Mouse (Mus musculus) embryonic facial prominence, embryonic 13.5 days (tissue): Measurements from ENCODE around the gene Gm29776. TPM values are rescaled to one million over a fixed set of nuclear protein-coding genes. Genes with fewer than 3 reads are reported as not detected.

Experiments
- ATAC-seq: fragments of 200-750 bp; cut with Nextera tagmentation; 2 replicates; pipeline ENCODE4 v1.8.0; 2017; ENCODE audit warnings: low read depth; ENCODE audit not compliant: insufficient number of reproducible peaks, insufficient read depth, low FRiP score, low TSS enrichment
- H3K27ac ChIP-seq: fragments of 300-500 bp; sonication (generic); 2 replicates; pipeline ENCODE4 v1.5.1; 2015; ENCODE audit warnings: moderate library complexity, mild to moderate bottlenecking, inconsistent platforms
- H3K27me3 ChIP-seq: fragments of 300-500 bp; sonication (generic); 2 replicates; pipeline ENCODE4 v1.6.1; 2015; ENCODE audit warnings: mild to moderate bottlenecking, inconsistent platforms
- H3K36me3 ChIP-seq: fragments of 300-500 bp; sonication (generic); 2 replicates; pipeline ENCODE4 v1.6.1; 2015; ENCODE audit warnings: mild to moderate bottlenecking, inconsistent platforms
- H3K4me1 ChIP-seq: fragments of 300-500 bp; sonication (generic); 2 replicates; pipeline ENCODE4 v1.6.1; 2015; ENCODE audit warnings: inconsistent platforms
- H3K4me2 ChIP-seq: fragments of 300-500 bp; sonication (generic); 2 replicates; pipeline ENCODE4 v1.6.1; 2015; ENCODE audit warnings: moderate library complexity, mild to moderate bottlenecking, inconsistent platforms
- H3K4me3 ChIP-seq: fragments of 300-500 bp; sonication (generic); 2 replicates; pipeline ENCODE4 v1.5.1; 2015; ENCODE audit warnings: mild to moderate bottlenecking, inconsistent platforms
- H3K9ac ChIP-seq: fragments of 300-500 bp; sonication (generic); 2 replicates; pipeline ENCODE4 v1.6.1; 2015; ENCODE audit warnings: mild to moderate bottlenecking, inconsistent platforms
- H3K9me3 ChIP-seq: fragments of 300-500 bp; sonication (generic); 2 replicates; pipeline ENCODE4 v1.6.1; 2016; ENCODE audit warnings: inconsistent platforms
- WGBS: fragments of 180-500 bp; shearing (Covaris S2); methylation state at CpG from one replicate; pipeline ENCODE4 v1.1.7; 2015; ENCODE audit warnings: mixed read lengths; 5-methylcytosine and 5-hydroxymethylcytosine counted together
- polyA plus RNA-seq: library from polyadenylated mRNA; unstranded; fragments of >200 nt; fragmentation: Nextera tagmentation; extraction: Ambion mirVana; gene quantifications from 2 replicates; pipeline ENCODE4 v1.2.1, GENCODE M21; 2015

The Gm29776 gene
- polyA plus RNA-seq: 0.14 and 0.17 TPM in 2 replicates

- ATAC-seq: no peak
- WGBS: 81% methylated on average over 4 of the region's 4 CpGs
- peaks cover 13% of the 10 kb centered on the region for H3K27me3 ChIP-seq
- H3K9ac ChIP-seq: no peak within 1 kb of the TSS
- no peaks in the 10 kb centered on the region for H3K9me3 ChIP-seq
- no peaks in the 10 kb centered on the region for H3K4me1 ChIP-seq
- H3K4me3 ChIP-seq: no peak within 1 kb of the TSS
- H3K27ac ChIP-seq: no peak within 1 kb of the TSS
- peaks cover 3% of the 10 kb centered on the region; the same call in 1 of the 2 replicates for H3K36me3 ChIP-seq
- H3K4me2 ChIP-seq: no peak within 1 kb of the TSS
Observed at GRCm38 (mm10) chr14:54698733-54699132, at the start of gene Gm29776. TSS of gene Gm29776 (minus strand) at chr14:54698833.

GRCm38 (mm10) chr14:54746038-54746437 is 47.4 kb upstream of the Gm29776 start:
- H3K27ac ChIP-seq: no peak overlapping the region
- ATAC-seq: no peak
- H3K4me1 ChIP-seq: peaks cover 12% of the 10 kb centered on the region
- 93% methylated on average over 9 of the region's 9 CpGs for WGBS
- no peaks in the 10 kb centered on the region for H3K36me3 ChIP-seq
- no peak overlapping the region for H3K4me3 ChIP-seq
- H3K4me2 ChIP-seq: no peak overlapping the region
- no peaks in the 10 kb centered on the region; the same call in 1 of the 2 replicates for H3K27me3 ChIP-seq
- no peaks in the 10 kb centered on the region for H3K9me3 ChIP-seq
- H3K9ac ChIP-seq: no peak overlapping the region

GRCm38 (mm10) chr14:54744473-54744872 is 45.8 kb upstream of the Gm29776 start:
- 52% methylated on average over 8 of the region's 8 CpGs for WGBS
- no peak overlapping the region for H3K27ac ChIP-seq
- H3K4me2 ChIP-seq: no peak overlapping the region
- H3K9me3 ChIP-seq: no peaks in the 10 kb centered on the region
- H3K27me3 ChIP-seq: no peaks in the 10 kb centered on the region; the same call in 1 of the 2 replicates
- H3K9ac ChIP-seq: no peak overlapping the region
- no peak for ATAC-seq
- H3K4me3 ChIP-seq: no peak overlapping the region
- H3K4me1 ChIP-seq: peaks cover 12% of the 10 kb centered on the region
- H3K36me3 ChIP-seq: no peaks in the 10 kb centered on the region

DNA sequence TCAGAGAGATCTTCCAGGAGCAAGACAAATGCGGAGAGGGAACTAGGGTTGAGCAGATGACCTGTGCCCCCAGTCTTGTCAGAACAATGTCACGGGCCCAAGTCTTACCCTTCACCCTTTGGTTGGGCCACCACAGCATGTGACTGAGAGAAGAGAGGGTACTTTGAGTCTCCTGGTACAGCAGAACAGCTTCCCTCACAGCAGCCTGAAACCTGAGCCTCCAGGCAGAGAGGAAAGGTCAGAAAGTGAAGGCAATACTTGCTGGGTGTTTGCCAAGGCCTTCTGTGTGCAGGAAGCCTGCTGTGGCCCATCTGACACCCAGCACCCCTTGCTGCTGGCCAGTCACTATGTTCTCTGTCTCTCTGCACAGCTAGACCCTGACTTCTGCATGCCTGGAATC is 43.7 kb upstream of the Gm29776 start:
- H3K27me3 ChIP-seq: no peaks in the 10 kb centered on the region; the same call in 1 of the 2 replicates
- H3K36me3 ChIP-seq: no peaks in the 10 kb centered on the region
- ATAC-seq: peak; percentile 52; the same call in 1 of the 2 replicates
- H3K4me3 ChIP-seq: no peak overlapping the region
- H3K9ac ChIP-seq: no peak overlapping the region
- no peak overlapping the region for H3K27ac ChIP-seq
- H3K9me3 ChIP-seq: no peaks in the 10 kb centered on the region
- H3K4me1 ChIP-seq: peaks cover 19% of the 10 kb centered on the region
- 59% methylated on average over 2 of the region's 2 CpGs for WGBS
- no peak overlapping the region for H3K4me2 ChIP-seq

DNA sequence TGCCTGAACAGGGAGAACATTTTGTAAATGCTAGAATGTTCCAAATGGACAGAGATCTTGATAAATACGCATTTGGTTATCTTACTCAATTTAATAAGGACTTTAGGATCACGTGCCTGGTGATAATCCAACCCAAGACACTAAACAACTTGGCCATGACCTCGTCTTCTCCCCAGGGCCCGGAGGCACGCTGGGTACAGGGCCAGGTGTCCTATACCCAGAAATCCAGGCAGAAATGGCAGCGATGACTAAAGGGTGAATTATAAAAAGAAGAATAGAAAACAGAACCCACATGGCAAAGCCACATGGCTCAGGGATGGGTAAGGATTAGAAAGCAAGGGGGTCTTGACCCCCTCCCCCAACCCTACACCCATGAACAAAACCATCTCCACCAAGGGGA is 43.1 kb upstream of the Gm29776 start:
- no peak overlapping the region for H3K27ac ChIP-seq
- WGBS: 64% methylated on average over 6 of the region's 6 CpGs
- no peak overlapping the region for H3K9ac ChIP-seq
- no peaks in the 10 kb centered on the region; the same call in 1 of the 2 replicates for H3K27me3 ChIP-seq
- no peak overlapping the region for H3K4me2 ChIP-seq
- H3K9me3 ChIP-seq: no peaks in the 10 kb centered on the region
- H3K36me3 ChIP-seq: no peaks in the 10 kb centered on the region
- no peak for ATAC-seq
- H3K4me1 ChIP-seq: peaks cover 24% of the 10 kb centered on the region
- no peak overlapping the region for H3K4me3 ChIP-seq

- H3K36me3 ChIP-seq: no peaks in the 10 kb centered on the region
- H3K27ac ChIP-seq: no peak overlapping the region
- H3K4me2 ChIP-seq: no peak overlapping the region
- 75% methylated on average over 10 of the region's 10 CpGs for WGBS
- no peaks in the 10 kb centered on the region for H3K27me3 ChIP-seq
- H3K4me3 ChIP-seq: no peak overlapping the region
- peaks cover 27% of the 10 kb centered on the region for H3K4me1 ChIP-seq
- no peak for ATAC-seq
- no peak overlapping the region for H3K9ac ChIP-seq
- no peaks in the 10 kb centered on the region for H3K9me3 ChIP-seq
Observed at GRCm38 (mm10) chr14:54737634-54738033, 39.0 kb upstream of the Gm29776 start.

GRCm38 (mm10) chr14:54736555-54737552 is 38.2 kb upstream of the Gm29776 start:
- no peaks in the 10 kb centered on the region for H3K36me3 ChIP-seq
- peak overlapping the region; percentile 33; the same call in 1 of the 2 replicates for H3K27ac ChIP-seq
- no peaks in the 10 kb centered on the region for H3K27me3 ChIP-seq
- H3K4me2 ChIP-seq: no peak overlapping the region
- no peak overlapping the region for H3K4me3 ChIP-seq
- WGBS: 49% methylated on average over 14 of the region's 14 CpGs
- peaks cover 20% of the 10 kb centered on the region for H3K4me1 ChIP-seq
- no peaks in the 10 kb centered on the region for H3K9me3 ChIP-seq
- no peak overlapping the region for H3K9ac ChIP-seq
- 0 out of 2 replicates have a peak, but pooled peaks have one; percentile 62 for ATAC-seq

DNA sequence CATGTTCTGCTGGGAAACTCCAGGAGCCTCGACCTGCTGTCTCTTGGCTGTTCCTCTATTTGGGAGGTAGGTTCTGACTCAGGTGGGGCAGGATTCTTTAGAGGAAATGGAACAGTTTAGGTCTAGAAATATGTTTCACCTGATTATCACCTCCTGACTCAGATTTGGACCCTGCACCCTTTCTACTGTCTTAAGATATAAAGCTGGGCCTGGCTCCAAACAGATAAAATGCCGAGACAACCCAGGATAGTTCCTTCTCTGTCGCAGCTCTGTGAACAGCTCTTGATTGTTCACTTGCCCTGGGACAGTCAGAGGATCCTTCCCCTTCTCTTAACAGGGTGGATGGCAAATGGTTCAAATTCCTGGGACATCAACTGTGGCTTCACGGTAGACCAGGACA is 36.6 kb upstream of the Gm29776 start:
- H3K9me3 ChIP-seq: no peaks in the 10 kb centered on the region
- H3K27ac ChIP-seq: no peak overlapping the region
- H3K4me1 ChIP-seq: peaks cover 16% of the 10 kb centered on the region; the same call in 1 of the 2 replicates
- no peaks in the 10 kb centered on the region for H3K27me3 ChIP-seq
- no peaks in the 10 kb centered on the region for H3K36me3 ChIP-seq
- WGBS: 69% methylated on average over 4 of the region's 4 CpGs
- no peak overlapping the region for H3K4me2 ChIP-seq
- H3K9ac ChIP-seq: no peak overlapping the region
- H3K4me3 ChIP-seq: no peak overlapping the region
- no peak for ATAC-seq

DNA sequence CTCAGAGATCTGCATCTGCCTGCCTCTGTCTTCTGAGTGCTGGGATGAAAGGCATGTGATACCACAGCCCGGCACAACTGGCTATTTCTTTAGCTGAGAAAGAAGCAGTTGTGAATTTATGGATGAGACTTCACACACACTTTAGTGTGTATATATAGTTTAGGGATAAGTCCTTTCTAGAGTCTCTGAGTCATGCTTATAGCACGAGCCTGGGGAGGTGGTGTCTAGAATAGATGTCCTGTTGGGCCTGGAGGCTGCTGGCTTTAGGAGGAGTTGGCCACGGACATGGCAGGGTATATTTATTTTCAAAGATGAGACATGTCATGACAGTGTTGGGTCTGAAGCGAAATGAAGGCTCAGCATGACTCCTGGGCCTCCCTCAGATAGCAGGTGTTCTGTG is 35.4 kb upstream of the Gm29776 start:
- Histone ChIP-seq H3K36me3 (no peaks in the 10 kb centered on the region), H3K4me2 (no peak overlapping the region), H3K27me3 (no peaks in the 10 kb centered on the region), H3K9ac (no peak overlapping the region), H3K27ac (no peak overlapping the region), H3K9me3 (no peaks in the 10 kb centered on the region), H3K4me1 (peaks cover 16% of the 10 kb centered on the region; the same call in 1 of the 2 replicates), H3K4me3 (no peak overlapping the region)
- WGBS: 80% methylated on average over 4 of the region's 4 CpGs
- no peak for ATAC-seq

DNA sequence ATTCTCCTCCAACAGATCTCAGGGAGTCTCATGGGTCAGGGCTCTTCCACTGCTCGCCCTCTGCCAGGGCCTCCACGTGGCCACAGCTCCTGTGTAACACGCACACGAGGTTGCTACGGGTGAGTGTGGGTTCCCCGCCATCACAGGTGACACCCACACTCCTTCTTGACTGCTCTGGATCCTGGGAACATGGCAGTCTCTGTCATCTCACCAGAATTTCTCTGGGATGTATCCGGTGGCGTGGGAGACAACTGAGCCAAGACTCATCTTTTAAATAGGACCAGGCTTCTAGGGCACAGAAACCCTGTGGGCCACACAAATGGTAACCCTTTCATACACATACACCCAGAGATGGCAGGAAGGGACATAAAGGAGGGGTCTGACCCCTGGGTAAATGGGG is 33.6 kb upstream of the Gm29776 start:
- Histone ChIP-seq H3K4me2 (no peak overlapping the region), H3K27ac (no peak overlapping the region), H3K9ac (no peak overlapping the region), H3K27me3 (no peaks in the 10 kb centered on the region), H3K4me3 (no peak overlapping the region), H3K4me1 (peaks cover 7% of the 10 kb centered on the region; the same call in 1 of the 2 replicates), H3K9me3 (no peaks in the 10 kb centered on the region), H3K36me3 (no peaks in the 10 kb centered on the region)
- no peak for ATAC-seq
- 81% methylated on average over 8 of the region's 8 CpGs for WGBS

- Histone ChIP-seq H3K4me3 (no peak overlapping the region), H3K4me2 (no peak overlapping the region), H3K4me1 (no peaks in the 10 kb centered on the region), H3K27me3 (no peaks in the 10 kb centered on the region), H3K9ac (no peak overlapping the region), H3K36me3 (no peaks in the 10 kb centered on the region), H3K9me3 (no peaks in the 10 kb centered on the region), H3K27ac (no peak overlapping the region)
- ATAC-seq: no peak
- WGBS: 84% methylated on average over 6 of the region's 6 CpGs
Observed at GRCm38 (mm10) chr14:54730305-54730704, 31.7 kb upstream of the Gm29776 start.
